Mouse (Mus musculus) kidney, postnatal 4 days (tissue): ENCODE measurements around the gene Atg13.

Experiments
- DNase-seq, 2 experiments: peaks; one replicate each; pipeline ENCODE4 v3.0.0; 2021; ENCODE audit warnings: mixed read lengths in 2 of 2

The Atg13 gene

DNA sequence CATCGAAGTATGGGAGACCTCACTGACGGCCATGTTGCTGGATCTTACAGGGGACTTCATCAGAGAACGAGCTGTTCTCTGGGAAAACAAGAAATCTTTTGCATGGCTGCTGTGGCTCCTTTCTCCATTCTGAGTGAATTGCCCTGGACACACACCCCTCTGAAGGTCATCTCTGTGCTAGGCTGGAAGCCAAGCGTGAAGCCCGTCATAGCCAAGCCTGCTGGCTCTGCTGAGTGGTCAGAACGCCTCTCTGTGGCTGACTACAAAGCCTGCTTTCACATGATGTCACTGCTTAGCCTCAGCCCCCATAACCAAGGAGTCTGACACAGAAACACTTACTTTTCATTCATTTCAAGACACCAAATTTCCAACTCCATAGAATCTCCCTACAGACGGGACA, 20.9 kb downstream of the Atg13 start:
- DNase-seq: no peak

DNA sequence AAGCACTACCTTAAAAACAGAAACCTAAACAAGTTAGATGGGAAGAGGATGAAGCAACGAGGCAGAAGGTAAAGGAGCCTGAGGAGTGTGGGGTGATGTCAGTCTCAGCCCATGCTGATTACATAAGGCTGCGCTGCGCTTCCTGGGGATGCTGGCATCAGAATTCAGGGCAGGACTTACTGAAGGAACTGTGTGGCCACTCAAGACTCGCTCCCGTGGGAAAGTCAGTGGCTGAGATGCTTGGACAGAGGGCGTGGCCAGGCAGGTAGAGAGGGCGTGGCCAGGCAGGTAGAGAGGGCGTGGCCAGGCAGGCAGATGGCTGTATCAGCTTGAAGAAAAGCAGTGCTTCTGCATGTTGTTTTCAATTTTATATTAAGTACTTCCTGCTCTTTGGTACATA, 26.5 kb downstream of the Atg13 start:
- no peak for DNase-seq

DNA sequence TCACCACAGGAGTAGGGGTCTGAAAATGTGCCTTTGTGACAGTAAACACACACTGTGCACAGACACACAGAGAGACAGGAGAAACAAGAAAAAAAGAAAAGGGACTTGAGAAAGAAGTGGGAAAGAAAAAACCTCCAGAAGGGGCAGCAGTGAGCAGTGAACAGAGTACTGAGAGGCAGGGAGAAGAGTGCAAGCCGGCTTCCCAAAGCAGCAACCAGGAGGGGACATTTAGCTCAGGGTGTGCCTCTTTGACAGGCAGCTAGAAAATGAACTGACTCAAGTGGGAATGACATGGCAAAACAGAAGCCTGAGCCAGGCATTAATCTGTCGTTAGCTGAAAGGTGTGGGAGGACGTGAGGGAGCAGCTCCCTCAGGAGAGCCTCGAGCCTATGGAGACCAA, 27.5 kb downstream of the Atg13 start:
- peak; percentile 56 to 71 for DNase-seq

DNA sequence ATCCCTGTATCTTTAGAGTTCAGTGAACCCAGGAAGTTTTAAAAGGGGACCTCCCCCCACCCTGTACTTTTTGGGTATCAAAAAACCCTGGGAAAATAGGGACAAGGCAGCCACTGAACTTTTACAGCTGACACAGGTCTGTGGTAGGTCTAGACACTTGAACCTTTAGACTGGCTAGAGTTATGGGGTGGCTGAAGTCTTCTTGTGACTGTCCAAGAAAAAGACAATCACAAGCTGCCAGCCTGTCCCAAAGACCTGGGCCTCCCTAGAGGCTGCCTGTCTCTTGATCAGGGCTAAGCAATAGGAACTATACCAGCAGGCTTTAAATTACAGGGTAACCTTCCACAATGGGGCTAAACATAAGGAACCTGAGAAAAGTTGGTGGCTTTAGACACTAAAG, 33.4 kb downstream of the Atg13 start:
- DNase-seq: no peak

DNA sequence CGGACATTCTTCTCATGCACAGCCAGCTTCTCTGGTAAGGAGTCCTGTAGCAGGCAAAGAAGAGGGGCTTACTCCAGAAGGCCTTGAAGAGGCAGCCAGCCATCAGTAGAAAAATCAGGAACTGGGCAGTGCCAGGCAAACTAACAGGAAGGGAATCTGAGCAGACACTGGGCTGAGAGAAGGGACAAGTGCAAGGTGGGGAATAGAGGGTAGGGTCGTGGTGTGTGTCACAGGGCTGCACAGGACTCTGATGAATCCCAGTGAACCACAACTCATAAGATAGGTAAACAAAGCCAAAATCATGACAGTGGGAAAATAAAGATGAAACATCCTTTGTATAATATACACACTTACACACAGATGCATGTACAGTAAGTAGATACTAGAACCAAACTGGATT, 34.0 kb downstream of the Atg13 start:
- DNase-seq: no peak

DNA sequence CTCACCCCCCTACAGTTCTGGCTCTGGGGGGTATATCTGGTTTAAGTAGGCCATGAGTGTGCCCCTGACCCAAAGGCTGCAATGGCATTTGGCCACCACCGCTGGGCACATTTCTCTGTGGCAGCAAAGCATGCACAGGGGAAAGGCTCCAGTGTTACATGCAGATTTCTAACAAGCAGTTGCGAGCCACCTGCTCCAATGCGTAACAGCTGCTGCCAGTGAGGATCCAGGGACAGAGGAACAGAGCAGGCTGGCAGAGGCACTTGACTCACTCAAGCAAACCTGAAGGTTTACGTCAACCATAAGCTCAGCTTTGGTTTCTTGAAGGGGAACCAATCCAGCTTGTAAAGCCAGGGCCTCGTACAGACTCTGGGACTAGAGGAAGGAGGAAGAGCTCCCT, 35.5 kb downstream of the Atg13 start:
- no peak for DNase-seq

DNA sequence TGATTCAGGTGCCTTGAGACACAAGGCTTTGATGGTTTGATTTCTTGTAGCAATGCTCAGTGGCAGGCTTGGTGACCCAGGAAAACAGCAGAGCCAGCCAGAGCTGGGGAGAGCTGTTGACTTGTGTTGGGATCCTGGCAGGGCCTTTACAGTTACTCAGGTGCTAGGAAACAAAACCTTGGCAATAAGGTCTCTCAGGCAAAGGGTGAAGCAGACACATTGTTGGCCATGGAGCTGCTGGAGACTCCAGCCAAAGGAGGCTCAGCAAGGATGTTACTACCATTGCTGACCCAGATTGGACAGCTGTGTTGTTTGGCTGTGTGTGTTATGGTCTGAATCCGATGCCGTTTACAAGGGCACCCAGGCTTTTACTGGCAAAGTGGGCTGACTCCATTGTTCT, 36.8 kb downstream of the Atg13 start:
- DNase-seq: no peak

DNA sequence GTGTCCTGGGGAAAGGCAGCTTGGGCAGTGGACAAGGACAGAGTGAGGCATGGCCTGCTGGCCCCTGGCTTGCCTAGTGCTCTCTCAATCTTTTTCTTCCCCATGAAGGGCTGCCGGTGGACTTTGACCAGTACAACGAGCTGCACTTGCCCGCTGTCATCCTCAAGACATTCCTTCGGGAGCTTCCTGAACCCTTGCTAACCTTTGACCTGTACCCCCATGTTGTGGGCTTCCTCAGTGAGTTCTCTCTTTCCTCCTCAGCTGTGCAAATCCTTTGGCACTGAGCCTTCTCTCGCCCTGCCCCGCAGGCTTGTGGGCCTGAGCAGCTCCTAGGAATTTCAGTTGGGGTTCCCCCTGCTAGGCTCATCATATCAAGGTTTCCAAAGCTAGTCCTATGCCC, 40.3 kb downstream of the Atg13 start:
- DNase-seq: no peak

DNA sequence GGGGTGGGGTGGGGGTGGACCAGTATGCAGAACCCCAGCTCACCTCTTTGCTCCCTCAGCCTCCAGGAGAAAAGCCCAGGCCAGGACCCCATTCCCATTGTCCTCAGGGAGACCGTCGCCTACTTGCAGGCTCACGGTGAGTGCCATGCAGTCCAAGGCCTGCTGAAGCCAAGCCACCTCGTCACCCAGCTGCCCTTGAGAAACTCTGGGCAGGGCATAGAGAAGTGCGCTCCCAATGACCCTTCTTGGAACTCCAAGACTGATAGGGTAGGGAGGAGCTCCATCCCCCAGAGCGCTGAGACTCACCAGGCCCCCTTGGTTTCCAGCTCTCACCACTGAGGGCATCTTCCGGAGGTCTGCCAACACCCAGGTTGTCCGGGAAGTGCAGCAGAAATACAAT, 41.0 kb downstream of the Atg13 start:
- no peak for DNase-seq

DNA sequence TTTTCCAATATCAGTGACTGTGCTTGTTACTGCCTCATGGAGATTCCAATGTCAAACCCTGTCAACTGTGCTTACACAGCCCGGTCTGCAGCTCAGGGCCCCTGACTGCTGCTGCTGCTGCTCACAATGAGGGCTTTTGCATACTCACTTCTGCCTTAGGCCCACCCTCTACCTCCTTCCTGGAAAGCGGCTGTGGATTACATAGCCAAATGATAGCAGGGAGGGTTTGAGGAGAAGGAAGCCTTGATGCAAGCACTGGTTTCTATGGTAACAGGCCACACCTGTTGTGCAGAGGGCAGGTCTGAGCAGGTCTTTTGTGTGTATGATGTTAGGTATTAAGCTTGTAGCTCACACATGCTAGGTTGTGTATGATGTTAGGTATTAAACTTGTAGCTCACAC, 42.6 kb downstream of the Atg13 start:
- DNase-seq: no peak

DNA sequence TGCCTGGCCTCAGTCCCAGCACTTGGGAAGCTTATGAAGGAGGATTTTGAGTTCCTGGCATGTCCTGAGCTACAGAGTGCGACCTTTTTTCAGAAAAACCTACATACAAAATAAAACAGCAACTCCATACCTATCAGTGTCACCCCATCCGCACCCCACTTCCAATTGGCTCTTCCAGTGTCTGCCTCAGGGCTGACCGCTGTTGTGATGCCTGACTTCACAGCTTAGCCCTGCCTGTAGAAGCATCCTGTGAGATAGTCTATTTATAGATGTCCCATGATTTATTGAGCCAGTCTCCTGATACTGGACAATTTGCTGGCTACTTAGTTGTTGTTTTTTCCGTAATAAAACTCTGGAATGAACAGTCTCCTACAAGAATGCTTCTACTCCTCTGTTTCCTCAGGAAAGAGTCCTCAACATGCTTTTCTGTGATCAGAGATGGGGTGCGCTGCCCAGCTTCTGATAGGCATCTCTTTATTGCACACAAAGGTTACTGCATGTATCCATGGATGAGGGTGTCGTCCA, 43.9 kb downstream of the Atg13 start:
- no peak for DNase-seq

DNA sequence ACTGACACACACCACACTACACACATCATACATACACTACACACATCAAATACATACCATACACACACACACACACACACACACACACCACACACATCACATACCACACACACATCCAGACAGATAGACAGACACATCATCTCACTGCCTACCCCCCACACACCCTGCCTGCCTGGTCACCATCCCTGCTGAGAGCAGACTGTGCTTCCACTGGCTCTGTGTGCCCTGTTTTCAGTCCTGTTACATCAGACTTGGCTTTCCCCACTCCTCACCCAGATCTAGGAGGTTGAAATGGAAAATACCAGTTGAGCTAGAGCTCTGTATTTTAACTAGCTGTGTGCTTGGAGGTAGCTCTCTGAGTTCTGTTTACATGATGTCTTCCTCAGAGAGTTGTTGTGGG, 45.6 kb downstream of the Atg13 start:
- no peak for DNase-seq

DNA sequence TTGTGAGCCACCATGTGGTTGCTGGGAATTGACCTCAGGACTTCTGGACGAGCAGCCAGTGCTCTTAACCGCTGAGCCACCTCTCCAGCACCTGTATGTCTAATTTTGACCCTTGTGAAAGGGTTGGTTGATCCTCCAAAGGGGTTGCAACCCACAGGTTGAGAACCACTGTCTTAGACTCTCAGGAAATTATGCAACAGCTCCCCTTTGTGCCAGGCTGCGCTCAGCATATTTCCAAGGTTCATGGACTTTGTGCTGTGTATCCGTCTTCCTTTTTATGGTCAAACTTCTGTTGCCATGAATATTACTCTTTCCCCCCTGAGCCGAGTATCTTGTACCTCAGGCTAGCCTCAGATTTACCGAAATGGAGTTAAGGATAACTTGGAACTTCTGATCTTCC, 49.4 kb downstream of the Atg13 start:
- DNase-seq: no peak

DNA sequence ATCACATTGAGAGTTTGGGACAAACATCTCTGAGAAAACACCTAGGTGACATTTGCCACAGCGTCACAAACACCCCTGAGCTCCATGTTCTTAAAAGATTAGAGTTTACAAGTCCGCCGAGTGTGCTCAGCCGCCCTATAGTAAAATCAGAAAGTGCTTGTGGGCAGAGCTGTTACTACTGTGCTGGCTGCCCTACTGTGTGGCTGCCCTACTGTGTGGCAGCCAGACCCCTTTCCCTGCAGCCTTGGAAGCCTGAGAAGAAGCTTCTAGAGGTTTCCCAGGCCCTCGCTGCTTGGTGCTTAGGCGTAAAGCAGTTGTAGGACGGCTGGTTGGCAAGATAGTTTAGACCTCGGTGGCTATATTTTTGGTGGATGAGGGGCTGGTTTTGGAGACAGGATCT, 50.7 kb downstream of the Atg13 start:
- no peak for DNase-seq

DNA sequence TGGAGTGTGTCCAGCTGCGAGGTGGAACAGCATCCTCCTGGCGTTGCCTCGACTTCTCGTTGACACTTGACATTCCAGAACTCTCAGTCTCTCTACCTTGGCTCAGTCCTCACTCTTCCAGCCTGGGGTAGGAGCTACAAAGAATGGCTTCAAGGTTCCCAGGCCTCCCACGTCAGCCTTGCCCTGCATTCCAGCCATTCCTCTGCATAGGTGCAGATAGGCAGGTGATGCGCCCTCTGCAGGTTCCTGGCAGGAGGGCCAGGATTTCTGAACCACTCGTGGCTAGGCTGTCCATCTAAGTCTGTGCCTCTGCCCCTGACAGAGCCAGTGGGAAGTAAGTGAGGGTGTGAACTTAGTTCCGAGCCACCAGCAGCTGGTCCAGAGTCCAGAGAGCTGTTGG, 53.6 kb downstream of the Atg13 start:
- peak; percentile 39 to 58 for DNase-seq

DNA sequence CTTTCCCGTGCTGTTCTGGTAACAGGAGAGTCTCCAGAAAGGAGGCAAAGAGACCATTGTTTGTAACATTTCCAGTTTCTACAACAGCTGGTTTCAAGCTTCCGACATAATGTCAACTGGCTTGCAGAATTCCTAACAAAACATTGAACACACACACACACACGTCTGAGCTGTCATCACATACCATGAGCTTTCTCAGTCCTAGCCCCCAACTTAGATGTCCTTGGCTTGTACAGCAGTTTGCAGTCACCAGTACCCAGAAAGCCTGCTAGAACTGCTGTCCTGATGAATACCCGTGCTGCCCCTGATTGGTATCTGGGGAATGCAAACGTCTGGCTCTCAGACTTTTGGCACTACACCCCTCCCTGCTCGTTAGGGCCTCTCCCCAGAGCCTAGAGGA, 54.5 kb downstream of the Atg13 start:
- DNase-seq: no peak

DNA sequence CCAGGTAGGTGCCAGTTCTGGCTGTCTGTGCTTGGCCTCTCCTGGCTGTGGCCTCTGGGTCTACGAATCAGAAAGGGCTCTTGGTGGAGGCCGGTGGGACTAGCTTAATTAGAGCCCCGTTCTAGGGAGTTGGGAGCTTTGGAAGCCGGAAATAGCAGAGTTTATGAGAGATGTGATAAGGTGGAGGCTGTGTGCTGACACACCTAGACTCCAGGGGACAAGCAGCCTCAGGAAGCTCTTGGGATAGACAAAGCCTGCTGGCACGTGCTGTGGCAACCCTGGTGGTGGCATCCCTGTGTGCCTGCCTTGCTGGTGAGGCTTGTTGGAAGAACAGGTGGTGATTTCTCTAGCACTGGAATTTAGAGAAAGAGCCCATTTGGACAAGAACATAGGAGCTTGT, 55.0 kb downstream of the Atg13 start:
- DNase-seq: no peak

DNA sequence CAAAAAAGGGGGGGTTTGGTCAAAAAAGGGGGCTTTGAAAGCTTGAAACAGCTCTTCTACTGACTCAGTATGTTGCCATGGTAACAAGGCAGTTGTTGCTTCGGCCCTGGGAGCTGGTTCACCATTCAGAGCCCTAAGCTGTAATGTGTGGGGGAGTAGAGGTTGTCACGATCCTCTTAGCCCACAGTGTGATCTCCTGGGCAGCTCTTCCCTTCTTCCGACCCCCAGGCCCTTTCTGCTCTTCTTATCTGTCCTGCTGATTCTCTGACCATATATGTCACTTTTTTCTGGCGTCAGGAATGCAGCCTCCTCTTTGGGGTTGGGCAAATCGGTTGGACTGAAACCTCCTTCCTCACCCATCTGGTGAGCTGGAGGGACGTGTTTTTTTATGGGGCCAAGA, 57.5 kb downstream of the Atg13 start:
- DNase-seq: no peak

DNA sequence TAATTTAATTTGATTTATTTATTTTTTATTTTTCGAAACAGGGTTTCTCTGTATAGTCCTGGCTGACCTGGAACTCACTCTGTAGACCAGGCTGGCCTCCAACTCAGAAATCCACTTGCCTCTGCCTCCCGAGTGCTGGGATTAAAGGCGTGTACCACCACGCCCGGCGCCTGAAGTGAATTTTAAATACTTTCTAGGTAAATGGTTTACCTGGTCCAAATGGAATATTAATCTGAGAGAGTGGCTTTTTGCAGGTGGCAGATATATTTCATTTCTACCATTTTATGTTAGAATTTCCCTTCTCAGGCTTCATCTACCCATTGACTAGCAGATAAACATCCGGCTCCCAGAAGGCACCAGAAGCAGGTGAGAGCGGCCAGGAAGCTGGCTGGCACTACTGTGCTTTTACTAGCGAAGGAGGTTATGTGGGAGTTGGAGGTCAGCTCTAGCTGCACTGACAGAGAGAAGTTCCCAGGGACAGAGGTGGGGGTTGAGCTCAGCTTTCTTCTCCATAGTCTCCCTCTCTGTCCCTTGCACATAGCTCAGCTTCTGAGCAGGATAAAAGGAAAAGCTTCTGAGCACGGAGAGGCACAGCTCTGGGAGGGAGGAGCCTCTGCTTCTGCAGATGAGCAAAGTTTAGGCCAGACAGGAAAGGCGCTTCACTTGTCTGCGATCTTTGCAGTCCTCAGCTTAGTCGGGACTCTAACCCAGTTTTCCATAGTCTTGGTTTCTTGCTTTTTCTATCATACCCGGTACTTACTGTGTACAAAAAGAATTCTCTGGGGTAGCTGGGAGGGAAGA, 58.7 kb downstream of the Atg13 start:
- peak in 1 of 2 experiments; percentile 33 for DNase-seq

DNA sequence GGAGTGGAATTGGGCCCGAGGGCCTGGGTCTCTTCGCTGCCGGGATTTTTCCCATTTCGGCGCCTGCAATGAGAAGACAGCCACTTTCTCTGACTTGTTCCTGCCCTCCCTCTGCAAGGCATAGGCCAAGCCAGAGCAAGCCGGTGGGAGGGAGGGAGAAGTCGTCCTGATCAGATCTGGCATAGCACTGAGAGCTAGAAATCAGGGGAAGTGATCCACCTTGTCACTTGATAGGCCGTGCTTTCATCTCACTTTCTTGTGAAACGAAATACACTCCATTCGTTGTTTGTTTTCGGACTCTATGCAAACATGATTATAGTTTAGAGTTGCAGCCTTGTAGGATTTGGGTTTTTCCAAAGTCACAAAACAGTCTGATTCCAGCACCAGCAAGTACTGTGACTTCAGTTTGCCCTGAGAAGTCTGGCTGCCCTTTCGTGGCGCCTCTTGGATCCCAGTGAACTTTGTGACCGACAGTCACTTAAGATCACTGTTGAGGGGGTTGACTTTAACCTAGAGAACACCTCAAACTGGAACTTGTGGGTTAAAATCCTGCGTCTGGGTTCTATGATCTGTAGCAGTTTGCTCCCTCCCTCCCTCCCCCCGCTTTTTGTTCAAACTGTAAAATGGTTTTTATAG, 59.9 kb downstream of the Atg13 start:
- no peak for DNase-seq

DNA sequence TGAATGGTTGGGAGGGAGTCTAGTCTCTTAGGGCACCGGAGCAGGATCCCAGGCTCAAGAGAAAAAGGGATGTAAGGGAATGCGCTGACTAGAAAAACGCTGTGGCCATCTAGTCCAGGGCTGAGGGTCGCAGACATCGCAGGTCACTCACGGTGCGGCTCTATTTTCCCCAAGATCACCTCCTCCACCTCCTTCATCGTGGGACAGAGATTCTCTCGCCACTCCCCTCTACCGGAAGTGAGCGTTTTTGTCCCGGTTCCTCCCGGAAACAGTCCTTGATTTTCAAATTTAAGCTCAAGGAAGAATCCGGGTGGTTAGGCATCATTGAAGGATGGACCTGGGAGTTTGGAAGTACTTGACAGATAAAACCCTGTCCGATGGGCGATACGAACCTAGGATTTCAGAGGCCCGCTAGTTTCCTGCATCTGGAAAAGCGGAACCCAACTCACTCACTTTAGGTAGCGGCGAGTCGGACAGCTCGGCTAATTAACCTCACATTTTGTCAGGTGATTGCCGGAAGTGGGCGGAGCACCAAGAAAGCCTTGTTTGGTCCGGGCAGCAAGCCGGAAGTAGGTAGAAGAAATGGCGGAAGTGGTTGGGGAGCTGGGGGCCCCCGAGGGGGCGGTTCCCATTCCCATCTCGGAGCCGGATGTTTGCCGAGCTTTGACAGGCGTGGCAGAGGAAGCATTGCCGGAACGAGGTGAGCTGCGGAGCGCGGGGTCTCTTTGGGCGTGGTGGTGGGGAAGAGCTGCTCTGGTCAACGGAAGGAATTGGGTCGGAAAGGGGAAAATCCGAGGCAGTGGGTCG, 60.6 kb downstream of the Atg13 start, which contains the start of the genes Zfp408 and Arhgap1:
Gene Zfp408 (minus strand): TSS at position 239 of the 807 bp plus-strand sequence.
Gene Arhgap1 (plus strand): TSS at position 308 of the 807 bp plus-strand sequence.
- peak; percentile 98 to 99 for DNase-seq

DNA sequence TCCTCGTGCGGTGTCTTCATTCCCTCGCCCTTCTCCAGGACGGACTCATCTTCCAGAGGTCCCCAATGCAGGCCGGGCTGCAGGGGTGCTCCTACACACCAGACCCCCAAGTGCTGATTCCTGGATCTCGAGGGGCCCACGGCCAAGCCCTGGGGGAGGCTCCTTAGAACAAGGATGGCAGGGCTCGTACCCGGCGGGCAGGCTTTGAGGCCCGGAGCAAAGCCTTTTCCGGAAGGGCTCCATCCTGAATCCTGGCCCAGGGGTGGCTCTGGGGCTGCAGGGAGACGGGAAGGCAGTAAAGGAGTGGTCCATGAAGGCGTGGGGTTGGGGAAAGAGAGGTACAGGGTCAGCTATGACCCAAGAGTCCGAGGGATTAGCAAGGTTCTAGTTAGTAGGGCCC, 61.2 kb downstream of the Atg13 start:
- DNase-seq: peak; percentile 24 to 43

DNA sequence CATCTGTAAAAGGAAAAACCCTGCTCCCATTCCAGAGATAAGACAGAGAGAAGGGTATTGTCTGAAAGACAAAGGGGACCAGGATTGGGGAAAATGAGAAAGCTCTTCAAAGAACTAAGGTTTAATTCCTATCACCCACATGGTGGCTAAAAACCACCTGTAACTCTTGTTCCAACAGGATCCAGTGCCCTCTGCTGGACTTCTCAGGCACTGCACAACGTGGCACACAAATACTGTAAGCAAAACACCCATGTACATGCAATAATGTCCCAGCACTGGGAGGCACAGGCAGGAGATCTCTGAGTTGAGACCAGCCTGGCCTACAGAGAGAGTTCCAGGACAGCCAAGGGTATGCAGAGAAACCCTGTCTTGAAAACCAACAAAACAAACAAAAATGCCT, 63.6 kb downstream of the Atg13 start:
- DNase-seq: peak; percentile 78
